Mouse (Mus musculus) frontal cortex, adult 2 months (tissue): ENCODE measurements around the gene Ifnar2. TPM values are rescaled to one million over a fixed set of nuclear protein-coding genes. Genes with fewer than 3 reads are reported as not detected.
A peak's percentile ranks its signal among the peaks of the same experiment; 100 is the strongest.

Experiments used
- DNase-seq, 2 experiments: peaks; one replicate each; pipeline ENCODE4 v3.0.0; 2022; ENCODE audit warnings: low spot score in 1 of 2; ENCODE audit errors: extremely low spot score in 1 of 2
- polyA plus RNA-seq: library from polyadenylated mRNA; depleted of rRNA; stranded (reverse); fragments of >200 nt; gene quantifications from 2 replicates; pipeline ENCODE4 v1.2.3, GENCODE M21; 2012; rRNA removed

The Ifnar2 gene
- polyA plus RNA-seq = 33.8 and 36.4 TPM in 2 replicates

DNA sequence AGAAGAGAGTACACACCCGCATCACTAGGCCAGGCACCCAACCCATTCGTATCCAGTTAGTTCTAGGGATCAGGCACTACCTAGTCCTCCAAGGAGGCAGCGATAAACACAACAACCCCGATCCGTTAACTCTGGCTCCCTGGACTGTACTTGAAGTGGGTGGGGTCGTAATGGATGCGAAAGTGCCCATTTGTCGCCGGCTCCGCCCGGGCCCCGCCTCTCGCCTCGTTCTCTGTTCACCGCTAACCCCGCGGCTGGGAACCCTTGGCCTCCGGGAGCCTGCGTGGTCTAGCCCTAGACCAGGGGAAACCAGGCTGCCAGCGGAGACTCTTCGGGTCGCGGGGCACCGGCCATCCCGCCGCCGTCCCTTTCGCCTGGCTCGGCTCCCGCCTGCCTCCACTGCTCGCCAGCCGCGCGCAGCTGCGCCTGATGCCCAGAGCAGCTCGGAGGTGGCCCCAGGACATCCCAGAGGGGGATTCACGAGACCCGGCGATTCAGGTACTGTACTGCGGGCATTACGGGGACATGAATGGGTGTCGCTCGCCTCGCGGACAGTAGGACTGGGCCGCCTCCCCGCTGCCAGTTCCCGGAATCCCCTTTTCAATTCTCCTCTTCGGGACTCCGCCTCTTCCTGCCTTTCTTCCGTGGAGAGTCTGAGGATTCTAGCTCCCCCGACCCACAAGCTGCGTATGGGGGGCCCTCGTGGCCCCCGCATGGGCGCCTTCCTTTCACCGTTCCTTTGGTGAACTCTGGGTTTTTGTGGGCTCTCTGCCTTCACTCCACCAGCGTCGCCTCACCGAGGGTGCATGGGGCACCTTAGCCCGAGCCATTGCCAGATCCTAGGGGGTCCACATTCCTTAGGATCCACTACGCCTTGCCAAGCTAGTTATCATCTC lies at the start of gene Ifnar2:
Gene Ifnar2 (plus strand): TSS at position 207 of the 896 bp plus-strand sequence.
- peak; percentile 49 to 72 for DNase-seq

DNA sequence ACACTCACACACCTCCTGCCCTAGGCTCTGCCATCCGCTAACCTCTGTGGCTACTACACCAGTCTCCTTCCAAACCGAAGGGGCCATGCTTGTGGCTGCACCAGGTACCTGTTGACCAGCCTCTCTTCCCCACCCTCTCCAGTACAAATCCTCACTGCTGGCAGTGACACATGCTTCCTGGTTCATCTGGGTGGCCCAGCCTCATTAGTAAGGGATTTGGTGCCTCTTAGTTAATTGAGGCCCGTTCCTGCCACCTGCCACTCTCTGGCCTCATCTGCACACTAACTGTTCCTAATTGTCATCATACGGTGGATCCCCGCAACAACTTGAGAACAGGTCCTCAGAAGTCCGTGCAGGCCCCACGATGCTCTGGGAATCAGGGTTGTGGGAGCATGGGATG lies 45.0 kb upstream of the Ifnar2 start:
- no peak for DNase-seq

DNA sequence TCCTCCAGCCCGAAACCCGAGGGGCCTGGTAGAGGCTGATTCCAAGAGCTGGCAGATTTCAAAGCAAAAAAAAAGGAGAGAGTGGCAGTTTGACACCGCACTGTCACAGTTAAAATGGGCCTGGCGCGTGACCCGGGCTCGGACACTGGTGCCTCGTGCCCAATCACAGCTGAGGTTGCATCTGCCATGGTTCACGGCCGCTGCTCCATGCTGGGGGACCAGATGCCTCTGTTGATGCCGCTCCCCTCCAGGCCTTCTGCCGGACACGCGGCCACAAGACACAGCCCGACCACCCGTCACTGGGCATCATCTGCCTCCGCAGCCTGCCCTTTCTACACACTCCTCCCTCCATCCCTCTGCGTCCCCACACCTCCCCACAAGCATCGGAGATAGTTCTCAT lies 43.7 kb upstream of the Ifnar2 start:
- no peak for DNase-seq

DNA sequence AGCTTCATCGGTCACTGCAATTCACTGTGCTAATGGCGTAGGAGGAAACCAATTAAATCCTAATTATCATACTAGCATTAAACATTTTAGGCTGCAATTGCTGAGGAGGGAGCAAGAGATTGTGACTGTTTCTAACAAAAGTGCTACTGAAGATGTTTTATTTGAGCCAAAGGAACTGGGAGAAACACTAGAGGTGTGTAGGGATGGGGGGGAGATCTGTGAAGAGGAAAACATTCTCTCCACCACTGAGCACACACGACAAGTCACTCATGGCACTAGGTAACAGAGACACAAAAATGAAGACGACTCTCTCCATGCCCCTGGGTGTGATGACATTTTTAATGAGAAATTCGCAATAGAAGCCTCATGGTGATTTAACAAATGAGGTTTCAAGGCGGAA lies 42.1 kb upstream of the Ifnar2 start:
- no peak for DNase-seq

DNA sequence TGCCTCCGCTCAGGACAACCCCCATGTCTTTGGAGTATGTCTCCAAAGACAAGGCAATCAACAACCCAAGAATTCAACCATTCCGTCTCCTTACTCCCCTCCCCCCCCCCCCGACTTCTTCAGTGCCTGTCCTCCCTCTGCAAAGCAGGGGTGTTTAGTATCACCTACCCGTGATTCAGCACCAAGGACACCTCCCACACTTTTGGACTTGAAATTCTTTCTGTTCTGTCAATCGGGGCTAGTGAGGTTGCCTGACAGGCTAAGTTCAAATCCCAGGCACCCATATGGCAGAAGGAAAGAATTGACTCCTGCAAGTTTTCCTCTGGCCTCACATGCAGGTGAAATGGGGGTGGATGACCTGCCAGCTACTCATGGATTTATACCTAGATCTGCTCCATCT lies 41.4 kb upstream of the Ifnar2 start:
- DNase-seq = no peak

DNA sequence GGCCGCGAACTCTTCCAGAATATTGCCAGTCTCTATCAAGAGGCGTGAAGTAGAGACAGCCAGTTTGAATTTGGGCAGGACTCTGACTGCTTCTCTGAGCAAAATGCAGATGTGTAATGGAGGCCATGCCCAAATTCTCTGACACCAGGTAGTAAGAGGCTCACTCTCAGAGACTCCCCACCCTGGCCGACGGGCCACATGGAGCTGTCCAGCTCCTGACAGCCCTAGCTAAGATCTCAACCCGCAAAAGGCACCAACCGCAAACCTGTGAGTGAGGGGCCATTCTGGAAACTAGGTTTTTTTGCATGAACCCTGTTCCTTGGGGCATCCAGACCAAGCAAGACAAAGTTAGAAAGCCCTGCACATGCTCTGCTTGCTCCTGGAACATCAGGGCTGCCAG lies 39.7 kb upstream of the Ifnar2 start:
- no peak for DNase-seq

DNA sequence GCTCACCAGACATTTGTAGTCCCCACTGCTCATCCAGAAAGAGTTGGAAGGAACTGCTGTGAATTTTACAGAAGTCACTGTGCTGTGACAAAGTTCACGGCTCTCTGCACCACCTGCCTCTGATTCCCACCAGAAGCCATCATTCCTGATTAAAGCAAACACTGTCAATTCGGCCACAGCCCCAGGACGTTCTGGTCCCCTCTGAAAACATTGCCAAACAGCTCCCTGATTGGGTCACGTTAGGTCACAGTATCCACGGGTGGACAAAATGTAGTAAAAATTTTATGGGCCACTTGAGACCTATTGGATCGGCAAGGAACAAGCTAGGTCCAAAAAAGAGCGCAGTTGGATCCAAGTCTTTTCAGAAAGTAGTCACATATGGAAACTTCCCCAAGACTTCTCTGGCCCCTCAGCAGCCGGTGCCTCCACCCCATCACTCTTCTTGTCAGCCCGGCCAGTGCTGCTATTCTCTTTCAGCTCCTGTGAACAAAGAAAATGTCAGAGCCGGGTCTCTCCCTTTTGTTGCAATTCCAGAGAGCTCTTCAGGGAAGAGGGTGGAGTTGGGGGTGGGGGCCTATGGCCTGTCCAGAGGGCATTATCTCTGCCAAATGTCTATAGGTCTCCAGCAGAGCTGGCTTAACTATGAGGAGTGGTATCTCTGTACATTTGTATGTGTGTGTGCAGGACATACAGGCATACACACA lies 38.2 kb upstream of the Ifnar2 start:
- no peak for DNase-seq

DNA sequence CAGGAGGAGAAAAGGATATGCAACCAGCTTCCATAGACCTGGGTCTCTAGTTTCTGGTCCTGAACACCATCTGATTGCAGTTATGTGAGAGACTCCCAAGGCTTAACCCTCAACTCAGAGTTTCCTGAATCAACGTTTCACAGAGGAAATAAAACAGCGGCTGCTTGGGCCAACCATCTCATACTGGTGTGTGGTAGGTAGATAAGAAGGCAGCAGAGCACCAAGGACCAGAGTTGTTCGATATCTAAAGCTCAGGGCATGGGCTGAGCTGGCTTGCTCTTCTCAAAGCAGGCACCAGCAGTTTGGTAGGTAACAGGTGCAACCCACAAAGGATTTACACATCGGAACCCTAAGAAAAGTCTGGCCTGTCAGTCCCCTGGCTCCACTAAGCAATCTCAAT lies 35.8 kb upstream of the Ifnar2 start:
- no peak for DNase-seq

DNA sequence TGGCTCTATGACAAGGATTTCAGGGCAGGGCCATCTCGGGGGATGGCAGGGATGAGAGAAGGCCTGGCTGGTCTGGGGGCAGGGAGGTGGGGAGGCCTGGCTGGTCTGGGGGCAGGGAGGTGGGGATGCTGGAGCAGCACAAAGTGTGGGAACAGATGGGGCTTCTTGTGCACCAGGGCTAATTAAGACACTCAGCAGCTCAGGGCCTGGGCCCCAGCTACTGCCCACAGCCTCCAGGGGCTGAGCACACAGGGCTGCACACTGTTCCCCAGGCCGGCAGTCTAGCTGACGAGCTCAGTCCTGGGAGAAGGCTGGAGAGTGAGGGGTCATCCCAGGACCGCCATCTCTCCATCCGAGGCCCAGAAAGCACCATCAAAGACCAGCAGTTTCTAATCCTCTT lies 35.1 kb upstream of the Ifnar2 start:
- no peak for DNase-seq

DNA sequence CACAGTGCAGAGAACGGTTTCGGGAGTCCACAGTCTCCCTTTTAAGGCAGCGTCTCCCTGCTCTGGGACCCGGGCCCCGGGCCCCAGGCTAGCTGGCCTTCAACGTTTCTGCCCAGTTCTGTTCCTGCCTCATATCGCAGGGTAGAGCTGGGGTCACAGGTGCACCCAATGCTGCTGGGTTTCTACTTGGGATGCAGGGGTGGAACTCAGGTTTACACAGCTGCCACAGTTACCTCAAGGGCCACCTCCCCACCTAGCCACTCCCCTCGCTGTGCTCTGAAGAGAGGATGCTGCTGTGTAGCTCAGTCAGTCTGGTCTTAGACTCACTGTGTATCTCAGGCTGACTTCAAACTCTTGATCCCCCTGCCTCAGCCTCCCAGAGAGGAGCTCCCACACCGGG lies 26.1 kb upstream of the Ifnar2 start:
- no peak for DNase-seq

DNA sequence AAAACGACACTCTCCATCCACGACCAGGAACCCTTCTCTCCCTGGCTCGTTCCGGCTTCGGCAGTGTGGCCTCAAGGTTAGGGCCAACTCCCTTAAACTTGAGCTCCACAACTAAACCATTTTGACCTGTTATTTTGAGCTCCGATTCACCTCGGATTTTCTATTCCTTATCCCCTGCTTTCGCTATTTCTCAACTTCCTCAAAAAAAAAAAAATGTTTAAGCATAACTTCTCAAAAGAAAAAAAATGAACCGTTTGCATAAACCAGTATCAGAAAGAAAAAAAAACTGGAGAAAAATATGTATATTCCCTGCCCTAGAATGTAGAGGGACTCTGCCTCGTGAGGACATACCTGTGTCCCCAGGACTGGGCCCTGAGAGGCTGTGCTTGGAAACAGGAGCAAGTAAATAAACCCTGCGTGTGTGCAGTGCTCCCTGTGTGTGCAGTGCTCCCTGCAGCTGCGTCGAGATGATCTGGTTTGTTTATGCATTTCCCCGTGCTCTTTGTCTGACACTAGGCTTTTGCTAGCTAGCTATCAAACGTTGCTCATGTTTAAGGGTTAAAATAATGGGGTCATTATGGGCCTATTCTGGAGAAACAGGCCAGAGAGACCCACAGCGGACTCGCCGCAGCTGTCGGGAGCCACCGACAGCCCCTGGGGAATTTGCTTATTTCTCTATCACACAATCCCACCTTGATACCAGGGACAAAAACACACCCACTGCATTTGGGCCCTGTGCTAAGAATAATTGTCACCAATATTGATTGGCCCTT lies 24.9 kb upstream of the Ifnar2 start:
- DNase-seq = no peak

DNA sequence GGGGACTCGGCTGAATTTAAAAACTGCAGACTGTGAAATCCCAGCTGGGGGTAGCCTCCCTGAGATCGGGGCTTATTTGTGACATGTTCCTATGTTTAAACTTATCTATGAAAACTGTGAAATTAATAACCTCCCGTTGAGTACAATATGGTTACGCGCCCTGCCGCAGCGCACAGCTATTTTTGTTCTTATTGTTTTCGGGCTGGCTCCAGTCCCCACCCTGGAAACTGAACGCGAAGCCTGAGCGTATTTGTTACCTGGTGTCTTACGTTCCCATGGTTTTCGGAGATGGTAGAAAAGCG lies 24.4 kb upstream of the Ifnar2 start:
- no peak for DNase-seq

DNA sequence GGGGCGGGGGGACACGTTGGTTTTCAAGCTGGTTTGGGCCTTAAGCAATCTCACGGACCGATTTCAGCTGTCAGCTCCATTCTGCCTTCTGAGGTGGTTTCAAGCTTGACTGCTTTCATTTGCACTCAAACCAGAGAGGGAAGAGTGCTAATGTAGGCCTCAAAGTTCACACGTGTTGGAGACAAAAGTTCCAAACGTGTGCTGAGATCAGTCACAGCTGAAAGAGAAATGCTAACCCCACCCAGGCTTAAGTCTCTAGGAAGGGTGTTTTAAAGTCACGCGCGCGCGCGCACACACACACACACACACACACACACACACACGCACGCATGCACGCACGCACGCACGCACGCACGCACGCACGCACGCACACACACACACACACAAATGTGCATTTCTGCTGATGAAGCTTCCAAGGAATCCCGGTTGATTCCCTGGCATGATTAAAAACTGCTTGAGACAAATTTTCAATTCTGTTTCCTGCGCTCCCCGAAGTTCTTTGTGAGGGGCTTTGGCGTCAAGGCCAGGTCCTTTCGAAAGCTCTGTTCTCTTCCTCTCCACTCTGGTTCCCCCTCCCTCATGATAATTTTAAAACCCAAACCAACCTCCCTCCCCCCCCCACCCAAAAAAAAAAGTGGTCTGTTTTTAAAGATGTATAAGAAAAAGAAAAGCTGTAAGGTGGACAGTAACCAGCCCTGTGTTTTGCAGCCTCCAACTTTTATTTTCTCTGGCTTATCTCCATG lies 23.8 kb upstream of the Ifnar2 start:
- DNase-seq = peak in 1 of 2 experiments; percentile 25

DNA sequence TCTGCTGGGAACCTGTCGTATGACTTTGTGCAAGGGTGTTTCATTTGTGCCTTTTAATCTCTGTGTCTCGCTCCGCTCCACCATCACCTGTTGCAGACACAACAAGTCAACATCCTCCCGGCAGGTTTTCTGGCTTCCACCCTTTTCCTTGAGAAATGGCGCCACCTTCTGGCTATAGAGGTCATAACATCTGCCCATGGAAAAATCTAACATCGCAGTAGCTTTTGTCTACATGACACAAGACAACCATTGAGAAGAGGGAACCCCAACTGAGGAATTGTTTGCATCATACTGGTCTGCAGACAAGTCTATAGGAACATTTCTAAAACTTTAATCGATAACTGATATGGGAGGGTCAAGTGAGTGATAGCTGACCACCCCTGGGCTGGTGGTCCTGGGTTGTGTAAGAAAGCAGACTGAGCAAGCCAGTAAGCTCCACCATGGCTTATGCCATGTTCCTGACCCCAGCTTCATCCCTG lies 20.5 kb upstream of the Ifnar2 start:
- DNase-seq = peak; percentile 53 to 94

DNA sequence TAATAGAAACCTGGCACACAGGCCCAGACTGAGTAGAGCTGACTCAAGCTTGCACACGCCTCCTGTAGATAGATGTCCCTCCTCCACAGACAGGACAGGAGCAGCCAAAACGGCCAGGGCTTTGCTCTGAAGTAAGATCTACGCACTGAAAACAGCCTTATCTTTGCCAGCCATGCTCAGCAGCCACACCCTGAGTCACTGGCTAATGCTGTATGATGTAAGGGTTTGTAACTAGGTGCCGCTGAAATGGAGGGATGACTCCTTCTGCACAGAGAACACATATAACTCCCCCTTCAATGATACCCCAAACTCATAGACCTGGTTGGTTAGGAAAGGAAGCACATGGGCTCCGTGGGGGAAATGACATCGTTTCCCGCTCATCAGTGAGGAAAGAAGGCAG lies 19.8 kb upstream of the Ifnar2 start:
- no peak for DNase-seq

DNA sequence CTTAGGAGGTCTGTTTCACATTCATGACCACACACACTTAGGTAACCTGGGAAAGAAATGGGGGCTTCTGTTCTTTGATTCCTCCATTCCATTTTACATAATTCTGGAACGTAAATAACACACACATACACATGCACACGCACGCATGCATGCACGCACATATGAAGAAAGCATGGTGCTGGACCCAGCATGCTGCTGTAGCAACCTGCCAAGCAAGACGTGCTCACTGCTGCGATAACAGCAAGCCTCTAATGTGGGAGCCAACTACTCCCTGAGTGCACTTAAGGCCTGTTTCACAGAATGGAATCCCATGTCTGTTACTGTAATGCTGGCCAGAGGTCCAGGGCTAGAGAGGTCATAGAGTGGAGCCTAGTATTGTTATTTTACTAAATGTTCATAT lies 19.4 kb upstream of the Ifnar2 start:
- no peak for DNase-seq

DNA sequence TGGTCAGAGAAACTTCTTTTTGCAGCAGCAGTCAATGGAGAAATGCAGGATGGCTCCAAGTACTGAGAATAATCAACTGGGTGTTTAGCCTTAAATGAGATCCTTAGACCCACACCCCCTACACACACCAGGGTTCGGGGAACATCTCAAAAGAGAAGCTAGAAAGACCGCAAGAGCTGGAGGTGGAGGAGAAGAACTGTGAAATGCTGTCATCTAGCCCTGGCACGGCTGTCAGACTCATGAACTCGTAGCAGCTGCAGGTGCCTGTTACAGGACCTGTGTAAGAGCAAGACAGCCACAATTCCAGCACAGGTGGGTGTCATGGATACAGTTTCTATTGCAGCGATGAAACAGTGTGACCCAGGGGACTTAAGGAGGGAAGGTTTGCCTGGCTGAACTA lies 18.9 kb upstream of the Ifnar2 start:
- no peak for DNase-seq

DNA sequence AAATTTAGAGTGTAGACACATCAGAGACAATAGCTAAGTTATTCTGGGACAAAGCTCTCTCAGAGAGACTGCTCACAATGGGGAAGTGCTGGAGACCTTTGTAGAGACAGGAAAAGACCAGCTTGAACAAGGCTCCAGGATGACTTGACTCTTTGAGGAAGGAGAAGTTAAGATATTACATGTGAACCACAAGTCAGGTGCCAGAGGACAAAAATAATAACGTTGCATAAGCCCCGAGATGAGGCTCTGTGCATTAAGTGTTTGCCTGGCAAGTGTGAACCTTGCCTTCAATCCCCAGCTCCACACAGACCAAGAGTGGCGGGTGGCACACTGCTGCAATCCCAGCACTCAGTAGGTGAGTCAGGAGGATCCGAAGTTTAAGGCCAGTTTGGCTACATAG lies 18.0 kb upstream of the Ifnar2 start:
- DNase-seq = no peak

DNA sequence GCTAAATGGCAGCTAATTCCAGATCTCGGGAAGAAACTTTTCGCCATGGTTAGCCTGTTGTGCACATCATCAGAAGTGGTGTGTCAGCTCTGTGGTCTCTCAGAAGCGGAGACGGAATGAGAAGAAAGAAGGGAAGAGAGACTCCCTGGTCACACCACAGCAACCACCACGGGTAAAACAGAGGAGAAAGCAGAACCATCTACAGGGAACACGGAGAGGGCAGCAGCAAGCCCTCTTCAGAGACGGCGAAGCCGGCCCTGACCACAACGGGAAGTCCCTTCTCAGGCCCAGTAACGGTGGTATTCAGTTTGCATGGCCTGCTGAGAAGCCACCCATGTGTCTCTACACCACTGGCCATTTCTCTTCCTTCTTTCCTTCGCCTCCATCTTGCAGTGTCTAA lies 17.4 kb upstream of the Ifnar2 start:
- DNase-seq = no peak

DNA sequence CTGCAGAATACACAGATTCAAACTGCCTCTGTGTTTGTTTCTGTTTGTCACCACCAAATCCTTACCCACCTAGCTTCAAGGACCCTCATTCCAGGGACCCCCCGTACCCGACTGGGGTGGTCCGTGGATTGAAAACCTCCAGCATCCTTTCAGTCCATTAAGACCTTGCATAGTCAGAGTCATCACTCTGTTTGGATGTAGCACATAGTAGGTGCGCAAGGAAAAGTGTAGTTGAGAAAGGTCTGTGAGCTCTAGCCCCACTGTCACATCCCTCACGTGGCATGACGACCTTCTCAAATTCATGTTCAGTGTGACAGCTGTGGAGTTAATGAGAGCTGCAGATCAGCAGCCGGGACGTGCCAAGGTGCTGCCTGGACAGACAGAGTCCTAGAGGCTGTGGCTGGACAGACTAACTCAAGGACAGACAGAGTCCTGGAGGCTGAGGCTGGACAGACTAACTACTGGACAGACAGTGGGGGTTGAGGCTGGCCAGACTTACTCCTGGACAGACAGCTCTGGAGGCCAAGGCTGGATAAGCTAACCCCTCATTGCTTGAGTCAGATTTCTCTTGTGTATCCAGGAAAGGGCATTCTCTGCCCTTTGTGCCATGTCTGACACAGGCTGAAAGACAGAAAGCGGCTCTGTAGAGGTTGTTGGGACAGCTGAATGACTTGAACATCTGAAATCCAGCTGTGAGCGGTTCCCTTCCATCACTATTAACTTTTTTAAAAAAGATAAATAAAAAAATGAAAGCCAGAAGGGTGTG lies 15.6 kb upstream of the Ifnar2 start:
- no peak for DNase-seq
